Mouse (Mus musculus) urinary bladder, postnatal 10 days (tissue): ENCODE data around the gene Haspin.

Experiments used
- DNase-seq: peaks from one replicate; pipeline ENCODE4 v3.0.0; 2022; ENCODE audit warnings: low spot score

Haspin gene

GRCm38 (mm10) chr11:73137591-73138501 lies at the start of gene Haspin:
Gene Haspin, minus strand, starts transcription at chr11:73138294.
- peak; percentile 71 for DNase-seq

GRCm38 (mm10) chr11:73187231-73187630 lies 49.1 kb upstream of the Haspin start:
- DNase-seq = no peak

GRCm38 (mm10) chr11:73185872-73186615 lies 48.0 kb upstream of the Haspin start:
- no peak for DNase-seq

GRCm38 (mm10) chr11:73177895-73178294 lies 39.8 kb upstream of the Haspin start:
- DNase-seq = no peak

- peak; percentile 53 for DNase-seq
Observed at GRCm38 (mm10) chr11:73177509-73177875, 39.4 kb upstream of the Haspin start.

GRCm38 (mm10) chr11:73176608-73177508 lies 38.8 kb upstream of the Haspin start, which contains the start of the genes Emc6 and Tax1bp3:
Gene Emc6, minus strand, starts transcription at chr11:73177037.
Gene Tax1bp3, plus strand, starts transcription at chr11:73177083.
- peak; percentile 85 for DNase-seq

- DNase-seq = no peak
Observed at GRCm38 (mm10) chr11:73176186-73176585, 38.1 kb upstream of the Haspin start.

GRCm38 (mm10) chr11:73175612-73176011 lies 37.5 kb upstream of the Haspin start:
- no peak for DNase-seq

GRCm38 (mm10) chr11:73172186-73172585 lies 34.1 kb upstream of the Haspin start:
- no peak for DNase-seq

- DNase-seq = no peak
Observed at GRCm38 (mm10) chr11:73169231-73169630, 31.1 kb upstream of the Haspin start.

GRCm38 (mm10) chr11:73168576-73168975 lies 30.5 kb upstream of the Haspin start:
- DNase-seq = no peak

GRCm38 (mm10) chr11:73168071-73168470 lies 30.0 kb upstream of the Haspin start:
- DNase-seq = no peak

- DNase-seq = no peak
Observed at GRCm38 (mm10) chr11:73162284-73162683, 24.2 kb upstream of the Haspin start.

GRCm38 (mm10) chr11:73161616-73162015 lies 23.5 kb upstream of the Haspin start:
- no peak for DNase-seq

GRCm38 (mm10) chr11:73160811-73161200 lies 22.7 kb upstream of the Haspin start:
- DNase-seq = no peak

- no peak for DNase-seq
Observed at GRCm38 (mm10) chr11:73159957-73160810, 22.1 kb upstream of the Haspin start, which contains the start of gene P2rx5. Gene P2rx5, plus strand, starts transcription at chr11:73160421.

GRCm38 (mm10) chr11:73155071-73155470 lies 17.0 kb upstream of the Haspin start:
- DNase-seq = no peak

- DNase-seq = no peak
Observed at GRCm38 (mm10) chr11:73148209-73148608, 10.1 kb upstream of the Haspin start.

GRCm38 (mm10) chr11:73146975-73147365 lies 8.9 kb upstream of the Haspin start:
- no peak for DNase-seq

- no peak for DNase-seq
Observed at GRCm38 (mm10) chr11:73146026-73146974, 8.2 kb upstream of the Haspin start.
